Mouse (Mus musculus) heart, adult 2 months (tissue): Measurements from ENCODE around the gene Zfp410. TPM values are rescaled to one million over a fixed set of nuclear protein-coding genes. Genes with fewer than 3 reads are reported as not detected.

Source experiments
- DNase-seq, 2 experiments: peaks; one replicate each; pipeline ENCODE4 v3.0.0; 2021
- H3K27ac ChIP-seq: fragments of 200-600 bp; 2 replicates; pipeline ENCODE4 v1.8.1; 2022
- H3K27me3 ChIP-seq: fragments of 200-500 bp; 2 replicates; pipeline ENCODE4 v1.6.1; 2012; ENCODE audit warnings: mild to moderate bottlenecking, low read length, inconsistent platforms, mixed read lengths; ENCODE audit not compliant: control insufficient read depth, insufficient read depth
- H3K36me3 ChIP-seq: fragments of 200-500 bp; 2 replicates; pipeline ENCODE4 v1.6.1; 2012; ENCODE audit warnings: low read length, inconsistent platforms; ENCODE audit not compliant: control insufficient read depth, insufficient read depth
- H3K4me1 ChIP-seq: fragments of 200-500 bp; 2 replicates; pipeline ENCODE4 v1.6.1; 2011; ENCODE audit warnings: low read length; ENCODE audit not compliant: control insufficient read depth, insufficient read depth
- H3K4me3 ChIP-seq: fragments of 200-600 bp; 2 replicates; pipeline ENCODE4 v1.8.1; 2022
- H3K79me2 ChIP-seq: fragments of 200-500 bp; replicated peaks from 2 replicates; pipeline ENCODE4 v1.6.1; 2012; ENCODE audit warnings: mild to moderate bottlenecking, inconsistent platforms, low read length, moderate library complexity, mixed read lengths; ENCODE audit not compliant: control insufficient read depth, insufficient read depth
- H3K9ac ChIP-seq: fragments of 200-500 bp; 2 replicates; pipeline ENCODE4 v1.6.1; 2012; ENCODE audit warnings: low read depth, mild to moderate bottlenecking, control low read depth, inconsistent platforms, low read length, mixed read lengths
- CTCF ChIP-seq: fragments of 200-600 bp; IDR thresholded peaks from 2 replicates; pipeline ENCODE4 v1.8.1; 2022; ENCODE audit warnings: antibody characterized with exemption, mild to moderate bottlenecking, moderate library complexity
- EP300 ChIP-seq: fragments of 200-500 bp; IDR thresholded peaks from 2 replicates; pipeline ENCODE4 v1.6.1; 2011; ENCODE audit warnings: low read depth, low read length, control low read depth; ENCODE audit not compliant: insufficient read depth
- POLR2A ChIP-seq: fragments of 200-500 bp; IDR thresholded peaks from 2 replicates; pipeline ENCODE4 v1.6.1; 2011; ENCODE audit warnings: mild to moderate bottlenecking, low read depth, low read length, control low read depth; ENCODE audit not compliant: insufficient read depth
- WGBS: fragments of 180-500 bp; shearing (Covaris S2); methylation state at CpG from one replicate; pipeline ENCODE4 v1.1.7; 2018; 5-methylcytosine and 5-hydroxymethylcytosine counted together
- intact Hi-C: fragments of 180-260 bp; cut with DNase I; formaldehyde crosslinking; loops from one replicate; pipeline ENCODE4 v1.15.1; 2025
- polyA plus RNA-seq: library from polyadenylated mRNA; depleted of rRNA; stranded (reverse); fragments of >200 nt; gene quantifications from 2 replicates; pipeline ENCODE4 v1.2.3, GENCODE M21; 2012
- total RNA-seq, 2 experiments: library from RNA; stranded (reverse); gene quantifications; 2 replicates each; pipeline ENCODE4 v1.2.3; 2021

Zfp410 gene
- total and polyA plus RNA-seq, 3 experiments, result 18.4 to 20.9 (median 18.8) TPM

- Histone ChIP-seq H3K36me3 (no peaks in the 10 kb centered on the region), H3K9ac (no peak overlapping the region), H3K4me3 (no peak overlapping the region), H3K27me3 (no peaks in the 10 kb centered on the region), H3K4me1 (no peaks in the 10 kb centered on the region), H3K79me2 (no peaks in the 10 kb centered on the region), H3K27ac (no peak overlapping the region)
- 90% methylated on average over 3 of the region's 3 CpGs for WGBS
- no peak for DNase-seq
- intact Hi-C loops, result no loop called here
- TF ChIP-seq EP300 (no peak), POLR2A (no peak), CTCF (no peak)
Measured at GRCm38 (mm10) chr12:84277832-84278231, 38.8 kb upstream of the Zfp410 start.

GRCm38 (mm10) chr12:84278901-84279300, 37.8 kb upstream of the Zfp410 start:
- intact Hi-C loops, result no loop called here
- no peaks in the 10 kb centered on the region for H3K27me3 ChIP-seq

GRCm38 (mm10) chr12:84284391-84284790, 32.3 kb upstream of the Zfp410 start:
- Histone ChIP-seq H3K27ac (peak overlapping the region; percentile 93), H3K79me2 (no peaks in the 10 kb centered on the region), H3K4me3 (peak overlapping the region; percentile 65; the same call in 1 of the 2 replicates), H3K9ac (peak overlapping the region; percentile 89), H3K4me1 (no peaks in the 10 kb centered on the region; the same call in none of the 2 replicates), H3K36me3 (peaks cover 7% of the 10 kb centered on the region; the same call in 1 of the 2 replicates), H3K27me3 (no peaks in the 10 kb centered on the region)
- no peak for TF ChIP-seq EP300
- no peak for TF ChIP-seq CTCF
- TF ChIP-seq POLR2A, result no peak
- DNase-seq, result no peak
- WGBS, result 74% methylated on average over 14 of the region's 14 CpGs
- intact Hi-C loops, result loop anchor here (10.0 kb wide), 1 partner anchor 650 kb away; the partner anchor contains the start of gene Rbm25

More at GRCm38 (mm10) chr12:84278901-84279300, 37.8 kb upstream of the Zfp410 start:
- DNase-seq, result peak in 1 of 2 experiments; percentile 22
- Histone ChIP-seq H3K9ac (no peak overlapping the region), H3K79me2 (no peaks in the 10 kb centered on the region), H3K4me3 (no peak overlapping the region), H3K27ac (no peak overlapping the region), H3K4me1 (no peaks in the 10 kb centered on the region), H3K36me3 (no peaks in the 10 kb centered on the region)
- no peak for TF ChIP-seq POLR2A
- TF ChIP-seq CTCF, result no peak
- no peak for TF ChIP-seq EP300
- 50% methylated on average over 7 of the region's 7 CpGs for WGBS

GRCm38 (mm10) chr12:84284885-84285592, 31.6 kb upstream of the Zfp410 start, which contains the start of gene Ptgr2:
Gene Ptgr2, plus strand, starts transcription at chr12:84285232.
- Histone ChIP-seq H3K79me2 (no peaks in the 10 kb centered on the region), H3K27ac (peak within 1 kb of the TSS; percentile 93), H3K27me3 (no peaks in the 10 kb centered on the region), H3K9ac (peak within 1 kb of the TSS; percentile 89), H3K4me1 (no peaks in the 10 kb centered on the region; the same call in none of the 2 replicates), H3K36me3 (peaks cover 7% of the 10 kb centered on the region; the same call in 1 of the 2 replicates), H3K4me3 (peak within 1 kb of the TSS; percentile 65)
- TF ChIP-seq POLR2A, result peak; percentile 99
- peak; percentile 67 for TF ChIP-seq EP300
- no peak for TF ChIP-seq CTCF
- peak; percentile 91 to 96 for DNase-seq
- under 1% methylated on average over 39 of the region's 39 CpGs for WGBS
- intact Hi-C loops, result loop anchor here (1.0 to 10.0 kb wide), 2 partner anchors 31 to 650 kb away; partner anchors contain the start of genes Rbm25 and Zfp410

GRCm38 (mm10) chr12:84285593-84285968, 31.1 kb upstream of the Zfp410 start:
- Histone ChIP-seq H3K36me3 (peaks cover 7% of the 10 kb centered on the region; the same call in 1 of the 2 replicates), H3K9ac (peak overlapping the region; percentile 79), H3K27ac (peak overlapping the region; percentile 93), H3K27me3 (no peaks in the 10 kb centered on the region), H3K4me3 (peak overlapping the region; percentile 65), H3K4me1 (no peaks in the 10 kb centered on the region; the same call in none of the 2 replicates), H3K79me2 (no peaks in the 10 kb centered on the region)
- TF ChIP-seq EP300, result no peak
- TF ChIP-seq CTCF, result no peak
- no peak for TF ChIP-seq POLR2A
- intact Hi-C loops, result loop anchor here (1.0 to 10.0 kb wide), 2 partner anchors 31 to 651 kb away; partner anchors contain the start of genes Rbm25 and Zfp410
- DNase-seq, result peak in 1 of 2 experiments; percentile 22
- 15% methylated on average over 8 of the region's 8 CpGs for WGBS
